Mouse (Mus musculus) liver, embryonic 14.5 days (tissue): Measurements from ENCODE around the gene Gabrq. TPM values are rescaled to one million over a fixed set of nuclear protein-coding genes. Genes with fewer than 3 reads are reported as not detected.

Experiments used
- ATAC-seq: fragments of 200-750 bp; cut with Nextera tagmentation; 2 replicates; pipeline ENCODE4 v1.8.0; 2017; ENCODE audit warnings: moderate number of reproducible peaks, mild to moderate bottlenecking, moderate library complexity; ENCODE audit not compliant: insufficient read depth
- DNase-seq, 3 experiments: peaks; one replicate each; pipeline ENCODE4 v3.0.0-alpha.2; 2012 to 2013; ENCODE audit warnings: low read depth in 3 of 3, low spot score in 3 of 3
- H3K27ac ChIP-seq: fragments of 300-500 bp; sonication (generic); 2 replicates; pipeline ENCODE4 v1.5.1; 2014; ENCODE audit warnings: moderate library complexity, mild to moderate bottlenecking, control low read depth, inconsistent platforms
- H3K27me3 ChIP-seq: fragments of 300-500 bp; sonication (generic); 2 replicates; pipeline ENCODE4 v1.6.1; 2014; ENCODE audit warnings: mild to moderate bottlenecking, low read length, moderate library complexity; ENCODE audit not compliant: control insufficient read depth, insufficient read depth
- H3K36me3 ChIP-seq: fragments of 300-500 bp; sonication (generic); replicated peaks from 2 replicates; pipeline ENCODE4 v1.6.1; 2014; ENCODE audit warnings: low read depth; ENCODE audit not compliant: control insufficient read depth, insufficient read depth
- H3K4me1 ChIP-seq, 2 experiments: fragments of 200-500 bp in 1 of 2; fragments of 300-500 bp in 1 of 2; sonication (generic) in 1 of 2; replicated peaks; 2 replicates each; pipeline ENCODE4 v1.6.1; 2012 to 2014; ENCODE audit warnings: antibody characterized with exemption in 1 of 2, inconsistent platforms in 1 of 2, low read length in 1 of 2; ENCODE audit not compliant: control insufficient read depth in 2 of 2, insufficient read depth in 2 of 2
- H3K4me2 ChIP-seq: fragments of 300-500 bp; sonication (generic); 2 replicates; pipeline ENCODE4 v1.6.1; 2014; ENCODE audit warnings: low read depth, mild to moderate bottlenecking, control low read depth, moderate library complexity
- H3K4me3 ChIP-seq, 2 experiments: fragments of 200-500 bp in 1 of 2; fragments of 300-500 bp in 1 of 2; sonication (generic) in 1 of 2; 2 replicates each; pipeline ENCODE4 v1.5.1; 2012 to 2014; ENCODE audit warnings: low read depth in 2 of 2, low read length in 2 of 2, mild to moderate bottlenecking in 2 of 2, control low read depth in 1 of 2, inconsistent platforms in 1 of 2, moderate library complexity in 1 of 2; ENCODE audit not compliant: insufficient read depth in 1 of 2
- H3K9ac ChIP-seq: fragments of 300-500 bp; sonication (generic); replicated peaks from 2 replicates; pipeline ENCODE4 v1.6.1; 2014; ENCODE audit warnings: mild to moderate bottlenecking, control low read depth, moderate library complexity
- H3K9me3 ChIP-seq: fragments of 300-500 bp; sonication (generic); 2 replicates; pipeline ENCODE4 v1.6.1; 2016; ENCODE audit warnings: low read length, mixed read lengths; ENCODE audit not compliant: control insufficient read depth
- CTCF ChIP-seq: IDR thresholded peaks from 2 replicates; pipeline ENCODE4 v1.5.1; 2016; ENCODE audit warnings: antibody characterized with exemption, low read depth, control low read depth
- EP300 ChIP-seq: IDR thresholded peaks from 2 replicates; pipeline ENCODE4 v1.6.1; 2016; ENCODE audit warnings: antibody characterized with exemption, low read depth
- WGBS: fragments of 180-500 bp; shearing (Covaris S2); extraction: QIAGEN DNeasy Blood & Tissue Kit; methylation state at CpG from one replicate; pipeline ENCODE4 v1.1.7; 2014; ENCODE audit not compliant: insufficient replicate concordance; 5-methylcytosine and 5-hydroxymethylcytosine counted together
- polyA plus RNA-seq, 2 experiments: library from polyadenylated mRNA; depleted of rRNA in 1 of 2; stranded (reverse) in 1 of 2; unstranded in 1 of 2; fragments of >200 nt; fragmentation: Nextera tagmentation in 1 of 2; extraction: Ambion mirVana in 1 of 2; gene quantifications; 2 replicates each; pipeline versions ENCODE4 v1.2.1 to v1.2.3; 2012 to 2014

Gene Gabrq
- polyA plus RNA-seq, 2 experiments, result 0.01 TPM; not detected in 1

DNA sequence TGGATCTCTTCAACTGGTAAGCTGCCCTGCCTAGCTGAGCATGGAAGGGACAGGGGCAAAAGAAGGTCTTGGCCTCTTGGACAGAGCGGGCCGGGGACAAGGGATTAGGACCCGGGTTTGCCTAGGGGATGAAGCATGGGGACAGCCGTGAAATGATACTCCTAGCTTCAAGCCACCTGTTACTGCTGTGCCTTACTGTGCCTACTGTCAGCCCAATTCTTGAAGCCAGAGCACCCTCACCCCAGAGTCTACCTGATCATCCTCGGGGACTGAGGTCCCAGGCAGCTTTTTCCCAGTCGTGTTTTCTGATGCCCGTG, 569 bp downstream of the Gabrq start:
- Histone ChIP-seq H3K36me3 (no peaks in the 10 kb centered on the region), H3K9ac (no peak overlapping the region), H3K27ac (no peak overlapping the region), H3K4me2 (no peak overlapping the region), H3K9me3 (no peaks in the 10 kb centered on the region), H3K4me1 (no peaks in the 10 kb centered on the region), H3K4me3 (no peak overlapping the region), H3K27me3 (no peaks in the 10 kb centered on the region; the same call in 1 of the 2 replicates)
- ATAC-seq, result no peak
- no peak for DNase-seq
- WGBS, result 52% methylated on average over 7 of the region's 7 CpGs
- TF ChIP-seq CTCF (no peak), EP300 (no peak)

Other genes starting within 250 kb of the Gabrq start
- 0.07 and 0.10 TPM in 2 replicates for gene Gabra3, start 168.3 kb upstream of the Gabrq start, polyA plus RNA-seq (2012; rRNA removed)
- gene Gabra3, start 168.3 kb upstream of the Gabrq start, polyA plus RNA-seq (2014; fragmentation: Nextera tagmentation; extraction: Ambion mirVana), result not detected in 2 replicates
- 7.7 and 12.6 TPM in 2 replicates for gene Cetn2, start 93.2 kb downstream of the Gabrq start, polyA plus RNA-seq (2012; rRNA removed)
- 34.7 and 36.9 TPM in 2 replicates for gene Cetn2, start 93.2 kb downstream of the Gabrq start, polyA plus RNA-seq (2014; fragmentation: Nextera tagmentation; extraction: Ambion mirVana)
- 22.8 and 24.7 TPM in 2 replicates for gene Nsdhl, start 93.4 kb downstream of the Gabrq start, polyA plus RNA-seq (2012; rRNA removed)
- 23.5 and 26.4 TPM in 2 replicates for gene Nsdhl, start 93.4 kb downstream of the Gabrq start, polyA plus RNA-seq (2014; fragmentation: Nextera tagmentation; extraction: Ambion mirVana)
- gene Zfp185, start 162.2 kb downstream of the Gabrq start, polyA plus RNA-seq (2012; rRNA removed), result 0.45 and 0.81 TPM in 2 replicates
- 1.6 and 1.7 TPM in 2 replicates for gene Zfp185, start 162.2 kb downstream of the Gabrq start, polyA plus RNA-seq (2014; fragmentation: Nextera tagmentation; extraction: Ambion mirVana)
- gene Pnma5, start 211.9 kb downstream of the Gabrq start, polyA plus RNA-seq (2012; rRNA removed), result not detected in 2 replicates
- gene Pnma5, start 211.9 kb downstream of the Gabrq start, polyA plus RNA-seq (2014; fragmentation: Nextera tagmentation; extraction: Ambion mirVana), result not detected in 2 replicates
- gene Pnma3, start 239.6 kb downstream of the Gabrq start, polyA plus RNA-seq (2012; rRNA removed), result not detected in 2 replicates
- gene Pnma3, start 239.6 kb downstream of the Gabrq start, polyA plus RNA-seq (2014; fragmentation: Nextera tagmentation; extraction: Ambion mirVana), result not detected in 2 replicates